Mouse (Mus musculus) brain, embryonic 14.5 days (tissue): Measurements from ENCODE around the gene Syne1. TPM values are rescaled to one million over a fixed set of nuclear protein-coding genes. Genes with fewer than 3 reads are reported as not detected.
A peak's percentile ranks its signal among the peaks of the same experiment; 100 is the strongest.

ENCODE experiments used
- DNase-seq: peaks from one replicate; pipeline ENCODE4 v3.0.0-alpha.2; 2011; ENCODE audit warnings: low read depth
- CTCF ChIP-seq: fragments of 200-500 bp; IDR thresholded peaks from 2 replicates; pipeline ENCODE4 v1.5.1; 2012; ENCODE audit warnings: inconsistent platforms, mild to moderate bottlenecking, moderate library complexity, borderline replicate concordance; ENCODE audit not compliant: insufficient read depth, insufficient read length; ENCODE audit errors: extremely low read depth
- POLR2A ChIP-seq: fragments of 200-500 bp; IDR thresholded peaks from 2 replicates; pipeline ENCODE4 v1.6.1; 2012; ENCODE audit warnings: mild to moderate bottlenecking, inconsistent platforms, borderline replicate concordance; ENCODE audit not compliant: poor library complexity, insufficient read depth, insufficient read length, severe bottlenecking; ENCODE audit errors: extremely low read depth
- polyA plus RNA-seq: library from polyadenylated mRNA; depleted of rRNA; stranded (reverse); fragments of >200 nt; gene quantifications from 2 replicates; pipeline ENCODE4 v1.2.3, GENCODE M21; 2012

The Syne1 gene
- polyA plus RNA-seq, 1 experiment, result 20.4 TPM

GRCm38 (mm10) chr10:5234721-5235501 lies 316.4 kb downstream of the Syne1 start:
- no peak for TF ChIP-seq POLR2A
- TF ChIP-seq CTCF, result no peak
- peak; percentile 45 for DNase-seq

- DNase-seq, result no peak
- TF ChIP-seq CTCF, result no peak
Measured at GRCm38 (mm10) chr10:5229129-5229528, 322.2 kb downstream of the Syne1 start.

- no peak for DNase-seq
- TF ChIP-seq CTCF (no peak; the same call in 1 of the 2 replicates), POLR2A (no peak)
Measured at GRCm38 (mm10) chr10:5227395-5228076, 323.7 kb downstream of the Syne1 start.

- DNase-seq, result no peak
- no peak for TF ChIP-seq CTCF
- TF ChIP-seq POLR2A, result no peak
Measured at GRCm38 (mm10) chr10:5215943-5216342, 335.3 kb downstream of the Syne1 start.

- TF ChIP-seq POLR2A, result no peak
- DNase-seq, result no peak
Measured at GRCm38 (mm10) chr10:5207905-5208641, 343.2 kb downstream of the Syne1 start.

- DNase-seq, result no peak
- TF ChIP-seq POLR2A (no peak), CTCF (no peak)
Measured at GRCm38 (mm10) chr10:5205977-5206376, 345.3 kb downstream of the Syne1 start.

- no peak for DNase-seq
- TF ChIP-seq POLR2A, result no peak
- TF ChIP-seq CTCF, result no peak
Measured at GRCm38 (mm10) chr10:5205570-5205969, 345.7 kb downstream of the Syne1 start.

GRCm38 (mm10) chr10:5203837-5204236 lies 347.4 kb downstream of the Syne1 start:
- TF ChIP-seq POLR2A (no peak), CTCF (no peak)
- DNase-seq, result peak; percentile 59

GRCm38 (mm10) chr10:5197356-5197755 lies 353.9 kb downstream of the Syne1 start:
- TF ChIP-seq CTCF (no peak), POLR2A (no peak)
- no peak for DNase-seq

- no peak for DNase-seq
- TF ChIP-seq POLR2A (no peak), CTCF (no peak)
Measured at GRCm38 (mm10) chr10:5196267-5196666, 355.0 kb downstream of the Syne1 start.

GRCm38 (mm10) chr10:5195288-5195687 lies 356.0 kb downstream of the Syne1 start:
- DNase-seq, result no peak
- TF ChIP-seq POLR2A (no peak), CTCF (no peak)

GRCm38 (mm10) chr10:5194671-5195234 lies 356.5 kb downstream of the Syne1 start:
- peak; percentile 43; the same call in 1 of the 2 replicates for TF ChIP-seq POLR2A
- TF ChIP-seq CTCF, result no peak
- DNase-seq, result peak; percentile 90
